Mouse (Mus musculus) CH12.LX (cell line): ENCODE data around the gene Hoxa13. TPM values are rescaled to one million over a fixed set of nuclear protein-coding genes. Genes with fewer than 3 reads are reported as not detected.

ENCODE experiments used
- DNase-seq: peaks from one replicate; pipeline ENCODE4 v3.0.0-alpha.2; 2013; ENCODE audit errors: extremely low read depth
- H3K27ac ChIP-seq: 2 replicates; pipeline ENCODE4 v1.5.1; 2012; ENCODE audit warnings: low read depth, mild to moderate bottlenecking, control low read depth, moderate library complexity; ENCODE audit not compliant: insufficient read depth
- H3K27me3 ChIP-seq: replicated peaks from 2 replicates; pipeline ENCODE3; 2012; ENCODE audit warnings: inconsistent platforms
- H3K36me3 ChIP-seq, 2 experiments: replicated peaks in 1 of 2; 2 replicates each; pipeline versions ENCODE3 to v1.6.1; 2012; ENCODE audit warnings: inconsistent platforms in 1 of 2, low read length in 1 of 2, mild to moderate bottlenecking in 1 of 2, mixed read lengths in 1 of 2, moderate library complexity in 1 of 2; ENCODE audit not compliant: control insufficient read depth in 1 of 2, insufficient read depth in 1 of 2
- H3K4me1 ChIP-seq, 2 experiments: 2 replicates each; pipeline ENCODE4 v1.6.1; 2012; ENCODE audit warnings: inconsistent platforms in 1 of 2, moderate library complexity in 1 of 2; ENCODE audit not compliant: insufficient read depth in 2 of 2, control insufficient read depth in 1 of 2
- H3K4me2 ChIP-seq: 2 replicates; pipeline ENCODE4 v1.6.1; 2012; ENCODE audit warnings: low read depth, mild to moderate bottlenecking, control low read depth; ENCODE audit not compliant: poor library complexity, insufficient read depth, severe bottlenecking
- H3K4me3 ChIP-seq, 3 experiments: fragments of 150-350 bp in 1 of 3; sonication (generic) in 1 of 3; replicated peaks in 1 of 3; 2 replicates each; pipeline versions ENCODE3 to v1.5.1; 2011 to 2012; ENCODE audit warnings: low read depth in 2 of 3, low read length in 2 of 3, mild to moderate bottlenecking in 2 of 3, moderate library complexity in 2 of 3, control low read depth in 1 of 3, improper control_type of control experiment in 1 of 3, inconsistent platforms in 1 of 3, mixed read lengths in 1 of 3; ENCODE audit not compliant: poor library complexity in 1 of 3
- H3K79me2 ChIP-seq: replicated peaks from 2 replicates; pipeline ENCODE4 v1.6.1; 2012; ENCODE audit warnings: mild to moderate bottlenecking, moderate library complexity; ENCODE audit not compliant: control insufficient read depth, poor library complexity, insufficient read depth, severe bottlenecking; ENCODE audit errors: extremely low read depth
- H3K9ac ChIP-seq: 2 replicates; pipeline ENCODE4 v1.6.1; 2012; ENCODE audit warnings: low read depth, mild to moderate bottlenecking, control low read depth, moderate library complexity; ENCODE audit not compliant: insufficient read depth
- H3K9me3 ChIP-seq: replicated peaks from 2 replicates; pipeline ENCODE3; 2012; ENCODE audit warnings: low read length, inconsistent platforms, mixed read lengths
- CHD1 ChIP-seq: IDR thresholded peaks from 2 replicates; pipeline ENCODE4 v1.6.1; 2012; ENCODE audit warnings: low read depth, low read length, improper control_type of control experiment, inconsistent platforms
- CHD2 ChIP-seq: IDR thresholded peaks from 2 replicates; pipeline ENCODE4 v1.6.1; 2011; ENCODE audit warnings: low read length, improper control_type of control experiment
- ELF1 ChIP-seq: IDR thresholded peaks from 2 replicates; pipeline ENCODE4 v1.6.1; 2014; ENCODE audit warnings: low read depth, mild to moderate bottlenecking, inconsistent platforms, low read length, improper control_type of control experiment
- EP300 ChIP-seq: IDR thresholded peaks from 2 replicates; pipeline ENCODE4 v1.6.1; 2011; ENCODE audit warnings: low read length, improper control_type of control experiment
- ETS1 ChIP-seq: conservative IDR thresholded peaks from 2 replicates; pipeline ENCODE4 v1.6.1; 2012; ENCODE audit warnings: low read depth, mild to moderate bottlenecking, inconsistent platforms, low read length, improper control_type of control experiment, moderate library complexity
- GABPA ChIP-seq: IDR thresholded peaks from 2 replicates; pipeline ENCODE4 v1.6.1; 2012; ENCODE audit warnings: low read depth, low read length, improper control_type of control experiment, inconsistent platforms; ENCODE audit not compliant: insufficient replicate concordance
- JUN ChIP-seq: IDR thresholded peaks from 2 replicates; pipeline ENCODE4 v1.6.1; 2011; ENCODE audit warnings: low read depth, mild to moderate bottlenecking, low read length, improper control_type of control experiment, moderate library complexity; ENCODE audit not compliant: insufficient read depth
- JUND ChIP-seq: conservative IDR thresholded peaks from 2 replicates; pipeline ENCODE4 v1.6.1; 2011; ENCODE audit warnings: low read depth, low read length, improper control_type of control experiment
- KAT2A ChIP-seq: IDR thresholded peaks from 2 replicates; pipeline ENCODE4 v1.6.1; 2012; ENCODE audit warnings: low read length, improper control_type of control experiment, inconsistent platforms; ENCODE audit not compliant: insufficient replicate concordance
- MAX ChIP-seq: IDR thresholded peaks from 2 replicates; pipeline ENCODE4 v1.6.1; 2011; ENCODE audit warnings: low read length, improper control_type of control experiment
- MYC ChIP-seq: IDR thresholded peaks from 2 replicates; pipeline ENCODE4 v1.6.1; 2011; ENCODE audit warnings: low read depth, mild to moderate bottlenecking, improper control_type of control experiment, low read length
- NELFE ChIP-seq: IDR thresholded peaks from 2 replicates; pipeline ENCODE4 v1.6.1; 2011; ENCODE audit warnings: low read depth, low read length, improper control_type of control experiment
- NRF1 ChIP-seq: IDR thresholded peaks from 2 replicates; pipeline ENCODE4 v1.6.1; 2014; ENCODE audit warnings: low read depth, mild to moderate bottlenecking, inconsistent platforms, low read length, improper control_type of control experiment, moderate library complexity
- POLR2A ChIP-seq: IDR thresholded peaks from 2 replicates; pipeline ENCODE4 v1.6.1; 2011; ENCODE audit warnings: low read depth, mild to moderate bottlenecking, improper control_type of control experiment, low read length
- SMC3 ChIP-seq: IDR thresholded peaks from 2 replicates; pipeline ENCODE4 v1.6.1; 2011; ENCODE audit warnings: low read depth, low read length, improper control_type of control experiment
- TCF12 ChIP-seq: IDR thresholded peaks from 2 replicates; pipeline ENCODE4 v1.6.1; 2014; ENCODE audit warnings: low read depth, mild to moderate bottlenecking, inconsistent platforms, low read length, improper control_type of control experiment
- UBTF ChIP-seq: IDR thresholded peaks from 2 replicates; pipeline ENCODE4 v1.6.1; 2012; ENCODE audit warnings: low read depth, mild to moderate bottlenecking, inconsistent platforms, low read length, improper control_type of control experiment, moderate library complexity
- USF2 ChIP-seq: conservative IDR thresholded peaks from 2 replicates; pipeline ENCODE4 v1.6.1; 2011; ENCODE audit warnings: low read depth, low read length, improper control_type of control experiment
- ZKSCAN1 ChIP-seq: IDR thresholded peaks from 2 replicates; pipeline ENCODE4 v1.6.1; 2012; ENCODE audit warnings: low read depth, inconsistent platforms, low read length, improper control_type of control experiment, borderline replicate concordance
- ZNF384 ChIP-seq: IDR thresholded peaks from 2 replicates; pipeline ENCODE4 v1.6.1; 2012; ENCODE audit warnings: low read depth, low read length, improper control_type of control experiment, inconsistent platforms
- dilution Hi-C: fragments of 300-500 bp; cut with MboI; formaldehyde crosslinking; loops from 2 replicates; pipeline ENCODE4 v1.14.3; 2020; ENCODE audit warnings: low sequenced_read_pairs; ENCODE audit not compliant: extremely low pct_unique_long_range_greater_than_20kb, extremely low pct_ligation_motif_present
- in situ Hi-C: fragments of 300-500 bp; cut with MboI; formaldehyde crosslinking; loops from 3 replicates; pipeline ENCODE4 v1.14.3; 2019; ENCODE audit warnings: low sequenced_read_pairs, low pct_ligation_motif_present, low pct_unique_long_range_greater_than_20kb, mixed read lengths
- polyA plus RNA-seq: library from polyadenylated mRNA; unstranded; fragments of >175 nt; gene quantifications from 2 replicates; pipeline ENCODE4 v1.2.1, GENCODE M21; 2012; ENCODE audit warnings: low read depth; ENCODE audit not compliant: insufficient read length
- total RNA-seq, 2 experiments: library from RNA; depleted of rRNA; stranded (reverse); fragments of 300-350 nt in 1 of 2; fragments of >200 nt in 1 of 2; gene quantifications; 2 replicates each; pipeline ENCODE4 v1.2.3; 2012 to 2014

Gene Hoxa13
- total and polyA plus RNA-seq, 3 experiments: 0.17 TPM; not detected in 2

DNA sequence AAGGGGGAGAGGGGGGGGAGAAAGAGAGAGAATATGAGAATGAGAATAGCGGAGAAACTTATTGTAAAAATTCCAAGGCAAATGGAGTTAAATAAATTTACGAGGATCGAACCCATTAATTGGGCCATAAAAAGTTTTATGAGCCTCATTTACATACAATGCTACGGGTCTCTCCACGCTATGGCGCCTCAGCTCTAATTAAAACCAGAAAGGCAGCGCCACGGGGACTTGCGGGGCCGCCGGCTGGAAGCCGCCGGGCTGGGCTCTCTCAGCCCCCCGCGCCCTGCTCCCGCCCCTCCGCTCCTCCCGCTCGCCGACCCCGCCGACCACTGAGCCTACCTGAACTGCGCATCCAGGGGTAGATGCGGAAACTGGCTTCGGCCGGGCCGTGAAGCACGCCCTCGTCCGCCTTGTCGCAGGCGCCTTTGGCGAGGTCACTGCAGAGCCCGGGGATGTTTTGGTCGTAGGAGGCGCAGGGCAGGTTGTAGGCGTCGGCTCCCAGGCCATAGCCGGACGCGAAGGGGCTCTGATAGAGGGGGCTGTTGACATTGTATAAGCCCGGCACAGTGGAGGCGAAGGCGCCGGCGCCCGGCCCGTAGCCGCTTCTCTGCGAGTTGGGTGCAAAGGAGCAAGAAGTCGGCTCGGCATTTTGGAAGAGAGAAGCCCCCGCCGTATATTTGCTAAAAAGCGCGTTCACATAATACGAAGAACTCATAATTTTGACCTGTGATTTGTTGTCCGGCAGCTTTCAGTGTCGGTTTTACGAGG is 43.8 kb downstream of the Hoxa13 start:
- Histone ChIP-seq H3K79me2 (no peaks in the 10 kb centered on the region), H3K27ac (no peak overlapping the region), H3K4me2 (no peak overlapping the region), H3K36me3 (no peaks in the 10 kb centered on the region), H3K4me3 (no peak overlapping the region), H3K4me1 (peaks cover 4 to 16% of the 10 kb centered on the region in 2 experiments; a peak in 2 of 4 replicates), H3K9ac (no peak overlapping the region), H3K27me3 (peaks cover 2% of the 10 kb centered on the region)
- dilution Hi-C loops: no loop called here
- DNase-seq: no peak
- in situ Hi-C loops: loop anchor here (10.0 to 25.0 kb wide), 2 partner anchors 205 to 352 kb away; partner anchors contain the start of gene Skap2
- TF ChIP-seq JUN (no peak), NRF1 (no peak), ZKSCAN1 (no peak), ELF1 (no peak), ZNF384 (no peak), NELFE (no peak), TCF12 (no peak), SMC3 (no peak), MYC (no peak), MAX (no peak), JUND (no peak), KAT2A (no peak), GABPA (no peak), POLR2A (no peak), CHD2 (no peak), USF2 (no peak), UBTF (no peak), CHD1 (no peak), EP300 (no peak), ETS1 (no peak)
- TF ChIP-seq, all 38 proteins: peak for 0
- peaks cover 22% of the 10 kb centered on the region for H3K9me3 ChIP-seq
